Mouse (Mus musculus): Measurements from ENCODE around the gene Mlycd. TPM values are rescaled to one million over a fixed set of nuclear protein-coding genes. Genes with fewer than 3 reads are reported as not detected.

Gene Mlycd
- polyA plus RNA-seq, 1 experiment, result 23.1 TPM

DNA sequence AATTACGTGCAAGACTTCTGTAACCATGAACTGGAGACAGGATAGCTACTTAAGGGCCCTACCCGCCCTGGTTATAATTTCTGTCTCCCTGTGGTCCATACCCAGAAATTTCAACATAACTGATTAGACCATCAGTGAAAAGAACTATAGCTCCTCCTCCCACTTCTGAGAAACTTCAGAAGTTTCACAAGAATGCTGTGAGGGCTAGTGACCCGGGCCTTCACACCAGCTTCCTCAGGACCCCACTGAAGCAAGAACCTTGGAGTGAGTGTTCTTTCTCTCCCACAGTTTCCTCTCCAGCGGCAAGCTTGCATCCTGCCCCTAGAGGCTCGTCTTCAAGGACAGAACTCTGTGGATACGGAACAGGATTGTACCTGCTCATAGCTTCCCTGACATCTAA lies 8.8 kb upstream of the Mlycd start:
- no peaks in the 10 kb centered on the region for H3K36me3 ChIP-seq (ENCODE audit: control insufficient read depth, insufficient read depth)
- TF ChIP-seq MAX (IDR thresholded peaks at IDR 0.05; ENCODE audit: low read depth), result no peak
- no peak overlapping the region for H3ac ChIP-seq (ENCODE audit: control insufficient read depth, insufficient read length)
- H3K4me2 ChIP-seq (ENCODE audit: low read depth), result no peak overlapping the region
- no peaks in the 10 kb centered on the region for H3K79me2 ChIP-seq (ENCODE audit: control insufficient read depth, insufficient read depth)
- H3K27me3 ChIP-seq (ENCODE audit: control insufficient read depth, insufficient read depth, insufficient read length), result peaks cover 32% of the 10 kb centered on the region
- H3K4me3 ChIP-seq, result no peak overlapping the region

DNA sequence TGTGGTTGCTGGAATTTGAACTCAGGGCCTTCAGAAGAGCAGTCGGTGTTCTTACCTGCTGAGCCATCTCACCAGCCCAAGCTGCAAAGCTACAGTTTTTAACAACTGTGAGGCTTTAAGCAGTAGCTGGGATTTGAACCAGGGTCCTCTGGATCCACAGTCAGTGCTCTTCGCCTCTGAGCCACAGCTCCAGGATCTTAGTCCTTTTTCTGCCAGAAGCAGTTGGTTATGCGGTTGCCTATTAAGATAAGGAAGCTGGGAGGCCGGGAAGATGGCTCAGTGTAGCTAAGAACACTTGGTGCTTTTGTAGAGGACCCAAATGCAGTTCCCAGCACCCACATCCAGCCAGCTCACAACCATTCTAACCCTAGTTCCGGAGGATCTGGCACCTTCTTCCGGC lies 7.7 kb upstream of the Mlycd start:
- Histone ChIP-seq H3K36me3 (ENCODE audit: control insufficient read depth, insufficient read depth) (no peaks in the 10 kb centered on the region), H3ac (ENCODE audit: control insufficient read depth, insufficient read length) (no peak overlapping the region), H3K27me3 (ENCODE audit: control insufficient read depth, insufficient read depth, insufficient read length) (peaks cover 32% of the 10 kb centered on the region), H3K79me2 (ENCODE audit: control insufficient read depth, insufficient read depth) (no peaks in the 10 kb centered on the region), H3K4me2 (ENCODE audit: low read depth) (no peak overlapping the region), H3K4me3 (no peak overlapping the region)
- no peak for TF ChIP-seq MAX (IDR thresholded peaks at IDR 0.05; ENCODE audit: low read depth)
- no peak for TF ChIP-seq SRF (IDR thresholded peaks at IDR 0.05; ENCODE audit: control insufficient read depth, insufficient read length, low read depth)
- TF ChIP-seq CEBPB (IDR thresholded peaks at IDR 0.05; ENCODE audit: insufficient read depth, poor library complexity, severe bottlenecking), result no peak
- no peak for TF ChIP-seq TCF3 (IDR thresholded peaks at IDR 0.05; ENCODE audit: insufficient read length, low read depth)
- TF ChIP-seq REST (IDR thresholded peaks at IDR 0.05; ENCODE audit: insufficient read depth, insufficient read length), result no peak
- no peak for TF ChIP-seq MYOD1 (IDR thresholded peaks at IDR 0.05; ENCODE audit: control insufficient read depth in 1 of 3, insufficient read length in 2 of 3, low read depth in 2 of 3)
- TF ChIP-seq TCF12 (IDR thresholded peaks at IDR 0.05; ENCODE audit: insufficient read depth, poor library complexity, severe bottlenecking), result no peak
- no peak for TF ChIP-seq USF1 (IDR thresholded peaks at IDR 0.05; ENCODE audit: low read depth)
- no peak for TF ChIP-seq E2F4 (IDR thresholded peaks at IDR 0.05; ENCODE audit: insufficient read depth)
- TF ChIP-seq POLR2AphosphoS2 (IDR thresholded peaks at IDR 0.05; ENCODE audit: insufficient read length, low read depth), result no peak
- no peak for TF ChIP-seq MYOG (IDR thresholded peaks at IDR 0.05; ENCODE audit: control insufficient read depth in 1 of 3, insufficient read depth in 1 of 3, insufficient read length in 2 of 3, low read depth in 2 of 3)
- TF ChIP-seq POLR2A (IDR thresholded peaks at IDR 0.05; ENCODE audit: insufficient read length, low read depth), result no peak

DNA sequence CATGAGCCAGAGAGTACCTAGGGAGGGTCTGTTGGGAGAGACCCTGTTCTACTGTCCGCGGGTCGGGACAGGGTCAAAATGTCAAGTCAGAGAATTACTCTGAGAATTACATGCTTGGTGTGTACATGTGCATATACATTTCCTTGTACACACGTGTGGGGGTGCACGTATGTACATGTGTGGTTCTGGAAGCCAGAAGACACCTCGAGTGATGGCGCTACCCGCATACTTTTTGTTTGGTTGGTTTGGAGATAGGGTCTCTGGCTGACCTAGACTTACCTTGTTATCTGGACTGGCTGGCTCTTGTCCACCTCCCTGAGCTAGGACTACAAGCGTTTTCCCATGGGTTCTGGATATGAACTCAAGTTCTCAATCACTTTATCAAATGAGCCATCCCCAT lies 581 bp upstream of the Mlycd start:
- Histone ChIP-seq H3K4me2 (ENCODE audit: low read depth) (peak overlapping the region; percentile 82), H3K27me3 (ENCODE audit: control insufficient read depth, insufficient read depth, insufficient read length) (no peaks in the 10 kb centered on the region), H3K4me3 (peak overlapping the region; percentile 26), H3K36me3 (ENCODE audit: control insufficient read depth, insufficient read depth) (no peaks in the 10 kb centered on the region), H3K79me2 (ENCODE audit: control insufficient read depth, insufficient read depth) (no peaks in the 10 kb centered on the region), H3ac (ENCODE audit: control insufficient read depth, insufficient read length) (no peak overlapping the region)
- TF ChIP-seq MAX (IDR thresholded peaks at IDR 0.05; ENCODE audit: low read depth), result no peak
- no peak for TF ChIP-seq TCF3 (IDR thresholded peaks at IDR 0.05; ENCODE audit: insufficient read length, low read depth)
- no peak for TF ChIP-seq REST (IDR thresholded peaks at IDR 0.05; ENCODE audit: insufficient read depth, insufficient read length)
- TF ChIP-seq CEBPB (IDR thresholded peaks at IDR 0.05; ENCODE audit: insufficient read depth, poor library complexity, severe bottlenecking), result no peak
- no peak for TF ChIP-seq SRF (IDR thresholded peaks at IDR 0.05; ENCODE audit: control insufficient read depth, insufficient read length, low read depth)
- no peak for TF ChIP-seq MYOD1 (IDR thresholded peaks at IDR 0.05; ENCODE audit: control insufficient read depth in 1 of 3, insufficient read length in 2 of 3, low read depth in 2 of 3)
- TF ChIP-seq POLR2A (IDR thresholded peaks at IDR 0.05; ENCODE audit: insufficient read length, low read depth), result no peak
- TF ChIP-seq USF1 (IDR thresholded peaks at IDR 0.05; ENCODE audit: low read depth), result no peak

GRCm38 (mm10) chr8:119395072-119395950 lies 633 bp downstream of the Mlycd start:
- H3ac ChIP-seq (ENCODE audit: control insufficient read depth, insufficient read length), result peak overlapping the region; percentile 94
- no peaks in the 10 kb centered on the region for H3K36me3 ChIP-seq (ENCODE audit: control insufficient read depth, insufficient read depth)
- H3K27me3 ChIP-seq (ENCODE audit: control insufficient read depth, insufficient read depth, insufficient read length), result no peaks in the 10 kb centered on the region
- H3K4me2 ChIP-seq (ENCODE audit: low read depth), result peak overlapping the region; percentile 95
- peak overlapping the region; percentile 26 for H3K4me3 ChIP-seq
- no peaks in the 10 kb centered on the region for H3K79me2 ChIP-seq (ENCODE audit: control insufficient read depth, insufficient read depth)
- no peak for TF ChIP-seq TCF12 (IDR thresholded peaks at IDR 0.05; ENCODE audit: insufficient read depth, poor library complexity, severe bottlenecking)
- TF ChIP-seq MYOD1 (IDR thresholded peaks at IDR 0.05; ENCODE audit: control insufficient read depth in 1 of 3, insufficient read length in 2 of 3, low read depth in 2 of 3), result peak in 2 of 3 experiments; percentile 15 to 49
- TF ChIP-seq TCF3 (IDR thresholded peaks at IDR 0.05; ENCODE audit: insufficient read length, low read depth), result peak; percentile 6
- TF ChIP-seq CEBPB (IDR thresholded peaks at IDR 0.05; ENCODE audit: insufficient read depth, poor library complexity, severe bottlenecking), result no peak
- no peak for TF ChIP-seq MAX (IDR thresholded peaks at IDR 0.05; ENCODE audit: low read depth)
- no peak for TF ChIP-seq POLR2AphosphoS2 (IDR thresholded peaks at IDR 0.05; ENCODE audit: insufficient read length, low read depth)
- peak in 2 of 3 experiments; percentile 68 to 72 for TF ChIP-seq MYOG (IDR thresholded peaks at IDR 0.05; ENCODE audit: control insufficient read depth in 1 of 3, insufficient read depth in 1 of 3, insufficient read length in 2 of 3, low read depth in 2 of 3)
- peak; percentile 7 for TF ChIP-seq POLR2A (IDR thresholded peaks at IDR 0.05; ENCODE audit: insufficient read length, low read depth)

DNA sequence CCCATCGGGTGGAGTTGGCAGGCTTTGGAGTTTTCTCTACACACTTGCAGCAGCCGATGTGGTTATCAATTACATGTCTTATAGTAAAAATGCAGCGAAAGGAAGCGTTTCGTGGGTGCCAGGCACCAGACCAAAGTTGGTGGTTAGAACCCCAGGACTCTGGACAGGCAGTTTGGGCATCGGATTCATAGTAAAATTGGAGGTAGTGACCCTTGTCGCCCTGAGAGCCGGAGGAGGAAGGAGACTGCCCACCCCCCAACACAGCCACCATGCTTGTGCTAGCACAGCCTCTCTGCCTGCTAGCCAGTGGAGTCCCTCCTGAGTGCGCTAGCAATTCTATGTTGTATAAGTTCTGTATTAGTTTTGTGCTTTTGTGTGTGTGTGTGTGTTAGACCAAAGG lies 3.9 kb downstream of the Mlycd start:
- no peaks in the 10 kb centered on the region for H3K36me3 ChIP-seq (ENCODE audit: control insufficient read depth, insufficient read depth)
- TF ChIP-seq MYOG (IDR thresholded peaks at IDR 0.05; ENCODE audit: control insufficient read depth in 1 of 3, insufficient read depth in 1 of 3, insufficient read length in 2 of 3, low read depth in 2 of 3) (no peak), E2F4 (IDR thresholded peaks at IDR 0.05; ENCODE audit: insufficient read depth) (no peak), MAX (IDR thresholded peaks at IDR 0.05; ENCODE audit: low read depth) (no peak), REST (IDR thresholded peaks at IDR 0.05; ENCODE audit: insufficient read depth, insufficient read length) (no peak), TCF12 (IDR thresholded peaks at IDR 0.05; ENCODE audit: insufficient read depth, poor library complexity, severe bottlenecking) (no peak), USF1 (IDR thresholded peaks at IDR 0.05; ENCODE audit: low read depth) (no peak), POLR2A (IDR thresholded peaks at IDR 0.05; ENCODE audit: insufficient read length, low read depth) (no peak), CEBPB (IDR thresholded peaks at IDR 0.05; ENCODE audit: insufficient read depth, poor library complexity, severe bottlenecking) (no peak), MYOD1 (IDR thresholded peaks at IDR 0.05; ENCODE audit: control insufficient read depth in 1 of 3, insufficient read length in 2 of 3, low read depth in 2 of 3) (no peak), POLR2AphosphoS2 (IDR thresholded peaks at IDR 0.05; ENCODE audit: insufficient read length, low read depth) (no peak), SRF (IDR thresholded peaks at IDR 0.05; ENCODE audit: control insufficient read depth, insufficient read length, low read depth) (no peak), TCF3 (IDR thresholded peaks at IDR 0.05; ENCODE audit: insufficient read length, low read depth) (no peak)
- no peaks in the 10 kb centered on the region for H3K27me3 ChIP-seq (ENCODE audit: control insufficient read depth, insufficient read depth, insufficient read length)
- no peak overlapping the region for H3K4me3 ChIP-seq
- no peak overlapping the region for H3K4me2 ChIP-seq (ENCODE audit: low read depth)
- no peak overlapping the region for H3ac ChIP-seq (ENCODE audit: control insufficient read depth, insufficient read length)
- H3K79me2 ChIP-seq (ENCODE audit: control insufficient read depth, insufficient read depth), result no peaks in the 10 kb centered on the region

Data from myocyte (in vitro differentiated cells).